Mouse (Mus musculus): ENCODE measurements around the gene Fkbp2.
"Not testable (repeated sequence)": the region's sequence is repeated elsewhere in the genome, so short reads cannot be mapped to it uniquely, and the experiment has no call there.

Gene Fkbp2

GRCm38 (mm10) chr19:6991166-6991565 lies 10.9 kb upstream of the Fkbp2 start:
- not testable (repeated sequence) for DNase-seq (ENCODE audit: low spot score in 2 of 2)

GRCm38 (mm10) chr19:6990712-6991111 lies 10.4 kb upstream of the Fkbp2 start:
- no peak for DNase-seq (ENCODE audit: low spot score in 2 of 2)

- no peak for DNase-seq (ENCODE audit: low spot score in 2 of 2)
Observed at GRCm38 (mm10) chr19:6989251-6989650, 8.9 kb upstream of the Fkbp2 start.

- no peak for DNase-seq (ENCODE audit: low spot score in 2 of 2)
Observed at GRCm38 (mm10) chr19:6987904-6988285, 7.6 kb upstream of the Fkbp2 start.

GRCm38 (mm10) chr19:6987061-6987903 lies 7.0 kb upstream of the Fkbp2 start, which contains the start of gene Vegfb:
Vegfb (minus strand) TSS chr19:6987651.
- DNase-seq (ENCODE audit: low spot score in 2 of 2), result peak; percentile 35 to 42

GRCm38 (mm10) chr19:6985951-6986708 lies 5.8 kb upstream of the Fkbp2 start:
- DNase-seq (ENCODE audit: low spot score in 2 of 2), result no peak

GRCm38 (mm10) chr19:6985300-6985699 lies 5.0 kb upstream of the Fkbp2 start:
- DNase-seq (ENCODE audit: low spot score in 2 of 2), result no peak

- DNase-seq (ENCODE audit: low spot score in 2 of 2), result no peak
Observed at GRCm38 (mm10) chr19:6983621-6984020, 3.3 kb upstream of the Fkbp2 start.

- DNase-seq (ENCODE audit: low spot score in 2 of 2), result no peak
Observed at GRCm38 (mm10) chr19:6981465-6981864, 1.2 kb upstream of the Fkbp2 start.

GRCm38 (mm10) chr19:6979486-6980380 lies 568 bp downstream of the Fkbp2 start:
- peak; percentile 100 for DNase-seq (ENCODE audit: low spot score in 2 of 2)

GRCm38 (mm10) chr19:6979001-6979479 lies 1.3 kb downstream of the Fkbp2 start:
- no peak for DNase-seq (ENCODE audit: low spot score in 2 of 2)

GRCm38 (mm10) chr19:6978639-6978974 lies 1.7 kb downstream of the Fkbp2 start:
- DNase-seq (ENCODE audit: low spot score in 2 of 2), result no peak

GRCm38 (mm10) chr19:6977759-6978638 lies 2.3 kb downstream of the Fkbp2 start:
- DNase-seq (ENCODE audit: low spot score in 2 of 2), result no peak

GRCm38 (mm10) chr19:6975537-6976521 lies 4.5 kb downstream of the Fkbp2 start, which contains the start of gene Plcb3:
Plcb3 (minus strand) TSS chr19:6976470.
- DNase-seq (ENCODE audit: low spot score in 2 of 2), result peak; percentile 41 to 56

- peak; percentile 55 to 75 for DNase-seq (ENCODE audit: low spot score in 2 of 2)
Observed at GRCm38 (mm10) chr19:6974211-6975205, 5.8 kb downstream of the Fkbp2 start, which contains the start of gene Ppp1r14b. Ppp1r14b (plus strand) TSS chr19:6974968.

GRCm38 (mm10) chr19:6973581-6974190 lies 6.6 kb downstream of the Fkbp2 start:
- no peak for DNase-seq (ENCODE audit: low spot score in 2 of 2)

- no peak for DNase-seq (ENCODE audit: low spot score in 2 of 2)
Observed at GRCm38 (mm10) chr19:6972247-6972917, 7.9 kb downstream of the Fkbp2 start.
